Mouse (Mus musculus): ENCODE data around the gene Apaf1.

The Apaf1 gene

DNA sequence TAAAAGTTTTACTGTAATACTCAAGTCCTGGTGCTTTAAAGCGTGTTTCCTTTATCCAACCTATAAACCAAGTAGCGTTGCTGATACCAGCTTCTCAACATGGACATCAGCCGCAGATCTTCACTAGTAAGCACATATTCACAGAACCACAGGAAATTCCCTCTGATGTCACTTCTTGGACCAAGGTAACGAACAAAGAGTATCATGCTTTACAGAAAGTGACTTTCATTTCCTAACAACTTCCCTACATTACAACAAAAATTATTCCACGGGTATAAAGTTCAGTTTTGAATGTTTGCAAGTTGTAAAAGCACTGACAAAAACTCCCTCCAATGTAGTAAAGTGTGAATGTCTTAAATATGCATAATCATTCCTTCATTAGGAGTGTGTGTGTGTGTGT lies 2.0 kb downstream of the Apaf1 start:
- no peak for DNase-seq

DNA sequence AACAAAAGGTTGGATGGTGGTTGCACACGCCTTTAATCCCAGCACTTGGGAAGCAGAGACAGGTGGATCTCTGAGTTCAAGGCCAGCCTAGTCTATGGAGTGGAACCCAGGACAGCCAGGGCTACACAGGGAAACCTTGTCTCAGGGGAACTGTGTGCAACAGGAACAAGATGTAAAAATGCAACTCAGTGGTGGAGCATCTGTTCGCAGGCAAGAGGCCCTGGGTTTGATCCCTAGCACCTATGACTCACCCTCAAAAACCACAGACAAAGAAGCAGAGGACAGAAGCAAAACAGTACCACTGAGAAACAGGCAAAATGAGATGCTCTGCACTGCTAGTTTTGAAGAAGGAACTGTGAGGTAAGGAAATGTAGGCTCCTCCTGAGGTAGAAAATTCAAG lies 5.9 kb downstream of the Apaf1 start:
- DNase-seq, result no peak

DNA sequence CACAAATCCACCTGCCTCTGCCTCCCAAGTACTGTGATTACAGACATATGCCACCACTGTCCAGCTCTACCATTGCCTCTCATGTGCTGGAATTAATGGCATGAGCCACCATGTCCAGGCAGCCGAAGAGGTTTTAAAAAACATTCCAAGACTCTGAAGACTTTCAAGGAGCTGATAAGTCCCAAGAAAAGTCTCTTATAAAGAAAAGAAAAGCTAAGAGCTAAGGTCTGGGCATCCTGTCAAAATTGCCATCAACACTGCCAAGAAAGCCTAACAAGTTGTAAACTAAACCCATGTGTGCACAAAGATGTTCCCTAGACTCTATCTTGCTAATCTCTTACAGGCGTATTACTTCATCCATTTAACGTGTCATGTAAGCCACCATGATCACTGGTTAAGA lies 9.2 kb downstream of the Apaf1 start:
- no peak for DNase-seq

DNA sequence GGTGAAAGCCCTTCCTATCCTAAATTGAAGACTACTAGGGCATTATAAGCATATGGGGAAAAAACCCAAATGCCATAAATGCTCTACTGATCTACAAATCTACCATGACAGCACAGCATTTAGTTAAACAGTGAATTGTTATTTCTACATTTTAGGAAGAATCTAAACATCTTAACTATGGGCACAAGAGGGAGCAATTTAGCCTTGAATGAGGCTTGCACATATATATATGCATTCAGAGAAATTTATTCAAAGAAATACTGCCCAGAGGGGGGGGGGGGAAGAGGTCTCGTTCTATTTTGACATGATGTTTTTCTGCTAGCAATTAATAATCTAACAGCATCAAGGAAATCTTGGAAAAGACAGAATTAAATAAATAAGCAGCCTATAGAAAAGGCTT lies 10.8 kb downstream of the Apaf1 start:
- DNase-seq, result peak; percentile 19

DNA sequence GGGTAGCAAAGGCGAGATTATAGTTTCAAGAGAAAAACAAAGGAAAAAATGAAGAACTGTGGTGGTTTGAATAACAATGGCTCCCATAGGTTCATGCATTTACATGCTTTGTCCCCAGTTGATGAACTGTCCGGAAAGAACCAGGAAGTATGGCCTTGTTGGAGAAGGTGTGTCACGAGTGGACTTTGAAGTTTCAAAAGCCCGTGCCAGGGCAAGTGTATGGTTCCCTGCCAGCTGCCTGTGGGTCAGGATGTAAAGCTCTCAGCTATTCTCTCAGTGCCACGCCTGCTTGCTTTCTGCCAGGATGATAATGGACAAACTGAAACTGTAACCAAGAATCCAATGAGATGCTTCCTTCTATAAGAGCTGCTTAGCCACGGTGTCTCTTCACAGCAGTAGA lies 20.2 kb downstream of the Apaf1 start:
- no peak for DNase-seq

DNA sequence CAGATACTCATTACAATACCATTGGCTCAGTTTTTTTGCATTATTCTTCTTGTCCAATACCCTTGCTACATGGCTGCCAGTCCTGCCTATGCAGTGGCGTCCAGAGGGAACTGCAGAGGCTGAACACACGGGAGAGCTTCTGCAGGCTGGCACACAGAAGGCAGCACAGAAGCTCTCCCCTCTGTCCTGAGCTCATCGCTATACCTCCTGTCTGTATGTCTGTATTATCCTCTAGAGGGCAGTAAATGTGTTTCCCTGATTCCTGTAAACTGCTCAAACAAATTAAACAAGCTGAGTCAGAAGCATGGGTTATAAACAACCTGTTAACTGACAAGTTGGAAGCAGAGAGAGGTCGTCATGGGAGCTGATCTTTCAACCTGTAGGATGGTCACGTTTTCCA lies 21.8 kb downstream of the Apaf1 start:
- peak; percentile 20 for DNase-seq

DNA sequence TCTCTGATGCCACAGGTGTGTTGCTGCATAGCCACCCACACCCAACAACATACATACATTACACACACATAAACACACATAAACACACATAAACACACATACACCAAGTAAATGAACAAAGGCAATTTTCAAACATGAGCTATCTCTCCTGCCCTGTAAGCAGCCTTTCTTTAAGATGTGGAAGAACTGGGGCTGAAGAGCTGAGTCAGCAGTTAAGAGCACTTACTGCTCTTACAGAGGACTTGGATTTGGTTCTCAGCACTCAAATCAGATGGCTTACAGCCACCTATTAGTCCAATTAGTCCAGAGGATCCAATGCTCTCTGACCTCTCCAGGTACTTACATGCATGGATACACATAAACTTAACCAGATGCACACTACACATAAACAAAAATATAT lies 29.8 kb downstream of the Apaf1 start:
- no peak for DNase-seq

DNA sequence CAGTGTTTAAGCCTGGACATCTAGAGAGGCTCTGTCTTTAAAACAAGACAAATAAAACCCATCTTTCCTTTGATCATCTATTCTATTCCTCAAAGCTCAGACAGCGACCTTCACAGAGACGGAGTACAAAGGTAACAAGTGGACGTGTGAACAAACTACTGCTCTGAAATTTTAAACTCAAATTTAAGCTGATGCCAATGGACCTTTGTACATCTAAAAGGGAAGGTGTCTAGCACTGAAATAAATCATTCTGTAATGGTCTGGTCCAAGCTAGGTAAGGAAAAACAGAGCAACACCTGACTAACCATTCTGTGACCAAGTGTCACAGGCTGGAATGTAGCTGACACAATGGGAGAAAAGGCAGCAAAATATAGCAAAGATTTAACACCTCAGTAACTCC lies 31.4 kb downstream of the Apaf1 start:
- DNase-seq, result no peak

DNA sequence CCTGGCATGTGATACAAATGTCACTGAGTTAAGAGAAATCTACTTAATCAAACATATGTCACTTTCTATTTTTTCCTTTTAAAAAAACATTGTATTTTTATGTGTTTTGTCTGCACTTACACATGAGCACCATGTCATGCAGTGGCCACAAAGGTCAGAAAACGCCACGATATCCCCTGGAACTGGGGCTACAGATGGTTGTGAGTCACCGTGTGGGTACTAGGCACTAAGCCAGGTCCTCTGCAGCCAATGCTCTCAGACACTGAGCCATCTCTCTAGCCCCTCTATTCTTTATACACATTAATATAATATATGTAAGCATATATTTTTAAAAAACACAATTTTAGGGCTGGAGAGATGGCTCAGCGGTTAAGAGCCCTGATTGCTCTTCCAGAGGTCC lies 32.9 kb downstream of the Apaf1 start:
- DNase-seq, result no peak

DNA sequence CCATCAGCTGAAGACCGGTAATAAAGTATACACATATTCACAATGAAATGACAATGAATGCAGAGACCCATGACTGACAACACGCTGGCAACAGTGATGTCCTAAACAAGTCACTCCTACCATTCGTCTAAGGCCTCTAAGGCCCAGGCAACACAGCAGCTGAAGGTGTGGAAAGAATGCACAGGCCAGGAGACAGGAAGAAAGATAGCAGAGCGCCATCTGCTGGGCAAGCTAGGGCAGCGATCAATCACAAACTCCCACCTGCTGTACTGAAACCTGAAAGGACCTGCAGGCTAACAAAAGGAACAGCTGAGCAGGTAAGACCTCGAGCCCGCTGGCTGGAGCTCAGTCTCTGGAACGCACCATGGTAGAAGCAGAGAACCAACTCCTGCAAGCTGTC lies 48.6 kb downstream of the Apaf1 start:
- DNase-seq, result peak; percentile 72

DNA sequence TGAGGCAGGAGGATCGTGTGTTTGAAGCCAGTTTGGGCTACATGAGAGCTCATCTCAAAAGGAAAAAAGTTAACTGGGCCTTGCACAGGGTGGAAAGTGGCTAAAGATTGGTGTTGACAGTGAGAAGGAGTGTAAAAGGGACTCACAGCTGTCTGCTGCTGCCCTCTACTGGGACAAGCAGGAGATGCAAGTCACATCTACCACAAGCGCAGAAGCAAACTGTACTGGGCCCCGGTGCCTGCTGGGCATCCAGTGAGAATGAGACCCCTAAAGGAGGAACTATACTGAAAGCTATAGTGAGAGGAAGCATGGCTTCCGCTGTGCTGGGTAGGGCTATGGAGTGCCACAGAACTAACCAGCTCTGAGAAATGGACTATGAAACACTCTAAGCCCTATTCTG lies 50.2 kb downstream of the Apaf1 start:
- DNase-seq, result peak; percentile 78

DNA sequence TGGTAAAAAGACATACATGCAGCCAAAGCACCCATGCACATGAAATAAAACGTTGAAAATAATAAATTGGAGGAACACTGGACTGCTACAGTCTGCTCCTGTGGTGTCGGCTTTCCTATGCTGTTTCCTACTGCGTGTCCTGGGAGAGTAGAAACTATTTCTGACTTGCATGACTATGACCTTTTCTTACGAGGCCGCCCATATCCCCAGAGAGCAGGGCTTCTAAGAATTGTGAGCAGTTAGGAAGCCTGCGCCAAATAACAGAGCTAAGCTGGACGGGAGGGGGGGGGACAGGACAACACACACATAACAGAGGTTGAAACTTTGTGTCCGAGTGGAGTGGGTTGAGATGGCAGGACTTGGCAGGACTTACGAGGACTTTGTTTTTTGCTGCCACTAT lies 51.4 kb downstream of the Apaf1 start:
- DNase-seq, result no peak

DNA sequence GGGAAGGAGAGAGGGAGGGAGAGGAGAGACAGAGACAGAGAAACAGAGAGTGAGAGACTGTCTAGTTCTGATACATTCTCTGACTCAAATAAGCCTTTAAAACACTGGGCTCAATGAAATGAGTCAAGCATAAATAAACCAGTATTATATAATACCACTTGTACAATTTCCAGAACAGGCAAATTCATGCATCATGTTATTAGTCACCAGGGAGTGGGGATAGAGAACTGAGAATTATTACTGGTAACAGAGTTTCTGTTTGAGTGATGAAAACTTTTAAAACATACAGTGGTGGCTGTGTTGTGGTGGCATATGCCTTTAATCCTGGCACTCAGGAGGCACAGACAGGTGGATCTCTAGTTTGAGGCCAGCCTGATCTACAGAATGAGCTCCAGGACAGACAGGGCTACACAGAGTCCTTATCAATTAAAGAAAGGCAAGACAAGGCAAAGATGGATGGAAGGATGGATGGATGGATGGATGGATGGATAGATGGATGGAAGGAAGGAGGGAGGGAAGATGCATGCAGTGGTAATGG lies 53.5 kb downstream of the Apaf1 start:
- DNase-seq, result no peak

DNA sequence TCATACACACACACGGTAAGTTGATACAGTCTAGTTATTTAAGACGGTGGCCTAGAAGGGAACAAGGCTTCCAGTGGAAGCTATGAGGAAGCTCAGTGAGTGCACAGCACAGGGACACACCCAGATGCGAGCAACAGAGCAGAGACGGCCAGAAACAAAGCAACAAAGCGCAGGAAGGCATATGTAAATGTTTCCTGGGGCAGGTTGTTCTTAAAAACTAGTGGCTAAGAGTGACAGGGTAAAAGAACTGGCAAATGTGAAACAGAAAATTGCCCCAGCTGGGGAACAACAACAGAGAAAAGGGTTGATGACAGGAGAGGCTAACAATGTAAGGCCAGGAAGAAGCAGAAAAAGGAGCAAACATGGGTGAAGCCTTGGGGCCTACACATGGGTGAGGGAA lies 54.6 kb downstream of the Apaf1 start:
- no peak for DNase-seq

DNA sequence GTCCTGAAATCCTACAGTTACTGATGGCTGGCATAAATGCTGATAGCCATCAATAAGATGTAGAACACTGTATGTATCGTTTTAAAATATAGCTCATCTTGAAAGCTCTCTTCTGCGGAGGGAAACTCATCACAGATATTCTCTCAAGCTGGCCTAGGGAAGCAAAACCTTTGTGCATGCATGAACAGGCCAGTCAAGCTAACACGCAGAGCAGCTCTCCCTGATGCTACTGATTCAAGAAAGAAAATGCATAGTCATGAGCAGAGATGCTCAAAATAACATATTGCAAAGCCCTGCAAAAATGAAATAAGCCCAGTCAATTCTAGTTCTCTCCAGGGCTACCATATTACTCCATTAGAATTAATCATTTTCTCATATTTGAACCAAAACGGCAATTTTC lies 55.1 kb downstream of the Apaf1 start:
- no peak for DNase-seq

DNA sequence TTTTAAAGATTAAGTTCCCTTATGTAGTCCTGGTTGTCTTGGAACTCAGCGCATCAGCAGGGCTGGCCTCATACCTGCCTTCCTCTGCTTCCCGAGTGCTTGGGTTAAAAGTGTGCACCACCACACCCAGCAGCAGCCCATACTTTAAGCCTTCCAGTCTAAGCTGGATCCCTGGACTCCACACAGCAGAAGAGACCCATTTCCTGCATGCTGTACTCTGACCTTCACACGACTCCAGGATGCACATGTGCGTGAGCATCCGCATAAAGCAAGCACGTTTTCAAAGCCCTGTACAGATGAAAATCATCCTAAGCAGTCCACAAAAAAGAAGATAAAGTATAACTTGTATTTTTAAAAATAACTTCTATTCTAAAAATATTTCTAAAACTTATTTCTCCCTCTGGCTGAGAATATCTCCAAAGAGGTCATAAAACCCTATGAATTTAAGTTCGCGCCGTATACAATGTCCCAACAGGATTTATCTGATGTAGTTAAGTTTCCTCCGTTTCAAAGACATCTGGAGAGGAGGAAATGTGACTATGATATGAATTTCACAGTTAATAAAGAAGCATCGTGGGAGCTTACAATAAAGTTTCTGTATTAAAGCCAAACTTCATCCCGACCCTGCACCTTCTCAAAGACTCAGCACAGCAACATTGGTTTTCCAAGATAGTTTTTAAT lies 76.6 kb downstream of the Apaf1 start:
- no peak for DNase-seq

DNA sequence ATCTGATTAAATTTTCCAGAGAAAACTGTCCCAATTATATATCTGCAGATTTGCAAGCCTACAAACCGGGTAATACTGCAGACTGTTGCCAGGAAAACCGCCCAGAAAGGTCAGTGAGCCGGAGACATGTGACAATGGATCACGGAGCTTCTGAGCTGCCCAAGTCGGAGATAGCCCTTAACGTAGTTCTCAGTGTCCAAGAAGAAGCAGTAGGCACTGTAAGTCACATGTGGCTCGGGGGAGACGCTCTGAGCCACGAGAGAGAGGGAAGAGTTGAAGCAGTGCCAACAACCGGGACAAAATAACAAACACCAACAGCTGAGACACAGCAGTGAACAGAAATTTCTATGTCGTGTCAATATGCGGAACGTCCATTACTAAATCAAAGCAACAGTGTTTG lies 81.1 kb downstream of the Apaf1 start:
- no peak for DNase-seq

DNA sequence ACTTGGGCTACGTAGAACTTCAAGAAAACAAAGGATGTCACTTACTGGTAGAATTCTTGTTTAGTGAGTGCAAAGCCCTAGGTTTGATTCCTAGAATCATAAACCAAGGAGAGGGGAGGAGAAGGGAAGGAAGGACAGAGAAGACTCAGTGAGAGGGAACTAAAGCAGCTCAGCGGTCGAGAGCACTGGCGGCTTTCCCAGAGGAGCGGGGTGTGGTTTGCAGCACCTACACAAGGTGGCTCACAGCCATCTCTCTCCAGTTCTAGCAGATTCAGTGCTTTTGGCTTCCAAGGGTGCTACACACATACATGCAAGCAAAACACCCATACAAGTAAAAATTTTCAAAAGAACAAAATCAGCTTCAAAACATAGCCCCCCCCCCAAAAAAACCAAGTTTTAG lies 82.7 kb downstream of the Apaf1 start:
- no peak for DNase-seq

DNA sequence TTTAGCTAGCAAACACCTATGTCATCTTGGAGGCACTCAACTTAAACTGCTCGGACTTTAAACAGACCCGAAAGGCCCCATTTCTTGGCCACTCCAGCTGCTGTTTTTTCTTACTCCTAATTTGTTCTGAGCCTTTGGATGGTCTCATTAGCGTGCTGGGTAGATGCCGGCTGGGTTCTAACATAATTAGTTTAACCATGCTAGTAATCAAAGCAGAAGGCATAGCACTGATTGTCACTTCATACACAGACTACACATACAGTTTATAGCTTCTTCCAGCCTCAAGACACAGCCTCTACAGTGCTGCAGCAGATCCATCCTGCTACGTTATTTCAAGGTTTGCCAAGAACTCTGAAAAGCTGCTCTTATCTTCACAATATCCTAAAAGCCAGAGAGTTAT lies 88.7 kb downstream of the Apaf1 start:
- no peak for DNase-seq

DNA sequence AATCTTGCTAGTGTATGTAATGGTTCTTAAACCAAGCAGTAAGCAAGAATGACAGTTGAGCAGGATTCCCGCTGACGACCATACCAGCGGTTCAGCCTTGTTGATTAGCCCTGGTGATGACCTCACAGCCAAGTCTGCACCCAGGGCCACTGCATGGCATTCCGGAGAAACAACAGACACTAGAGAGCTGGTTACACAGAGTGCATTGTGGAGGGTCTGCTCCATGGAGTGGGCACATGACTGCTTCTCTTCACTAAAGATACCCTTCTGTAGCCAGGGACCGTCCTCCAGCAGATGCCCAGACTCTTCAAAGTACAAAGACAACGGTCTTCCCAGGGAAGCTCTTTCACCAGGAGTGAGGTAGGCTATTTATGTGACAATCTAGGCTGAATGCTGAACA lies 90.3 kb downstream of the Apaf1 start:
- DNase-seq, result no peak

DNA sequence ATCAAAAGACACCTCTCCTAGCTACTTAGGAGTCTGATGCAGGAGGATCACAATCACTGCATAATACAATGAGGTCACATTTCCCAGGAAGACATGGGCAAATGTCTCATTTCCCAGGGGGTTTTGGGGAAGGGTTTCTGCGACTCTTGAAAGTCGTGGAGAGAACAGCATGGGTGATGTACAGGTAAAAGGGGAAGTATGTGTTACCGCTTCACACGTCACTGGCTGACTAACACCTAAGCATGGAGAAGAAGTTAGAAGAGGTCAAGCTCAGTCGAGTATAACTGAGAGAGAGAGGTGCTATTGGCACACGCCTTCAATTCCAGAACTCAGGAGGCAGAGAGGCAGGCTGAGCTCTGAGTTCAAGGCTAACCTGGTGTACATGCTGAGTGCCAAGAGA lies 92.2 kb downstream of the Apaf1 start:
- no peak for DNase-seq

DNA sequence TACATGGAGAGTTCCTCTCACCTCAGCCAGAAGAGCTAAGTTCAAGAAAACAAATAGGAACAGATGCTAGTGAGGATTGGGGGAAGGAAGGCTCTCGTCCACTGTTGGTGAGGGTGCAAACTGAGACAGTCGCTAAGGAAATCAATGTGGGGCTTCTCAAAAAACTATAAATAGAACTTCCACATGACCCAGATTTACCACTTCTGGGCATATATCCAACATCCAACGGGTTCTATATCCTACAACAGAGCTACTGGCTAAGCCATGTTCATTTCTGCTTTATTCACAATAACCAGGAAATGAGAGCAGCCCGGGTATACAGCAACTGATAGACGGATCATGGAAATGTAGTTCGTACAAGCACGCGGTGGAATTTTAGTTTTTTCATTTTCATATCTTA lies 99.5 kb downstream of the Apaf1 start:
- DNase-seq, result no peak

DNA sequence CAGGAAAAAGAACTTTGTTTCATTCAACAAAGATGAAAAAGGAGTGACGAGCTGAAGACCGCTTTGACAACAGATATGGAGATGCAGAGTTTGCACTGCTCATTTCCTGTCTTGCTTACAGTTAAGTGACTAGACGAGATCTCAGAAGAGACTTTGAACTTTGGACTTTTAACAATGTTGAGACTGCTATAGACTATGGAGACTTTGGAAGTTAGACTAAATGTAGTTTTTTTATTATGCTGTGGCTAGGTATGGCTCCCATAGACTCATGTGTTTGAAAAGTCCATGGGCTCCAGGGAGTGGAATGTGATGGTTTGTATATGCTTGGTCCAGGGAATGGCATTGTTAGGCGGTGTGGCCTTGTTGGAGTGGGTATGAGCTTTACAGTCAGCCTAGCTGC lies 100.8 kb downstream of the Apaf1 start:
- DNase-seq, result no peak

DNA sequence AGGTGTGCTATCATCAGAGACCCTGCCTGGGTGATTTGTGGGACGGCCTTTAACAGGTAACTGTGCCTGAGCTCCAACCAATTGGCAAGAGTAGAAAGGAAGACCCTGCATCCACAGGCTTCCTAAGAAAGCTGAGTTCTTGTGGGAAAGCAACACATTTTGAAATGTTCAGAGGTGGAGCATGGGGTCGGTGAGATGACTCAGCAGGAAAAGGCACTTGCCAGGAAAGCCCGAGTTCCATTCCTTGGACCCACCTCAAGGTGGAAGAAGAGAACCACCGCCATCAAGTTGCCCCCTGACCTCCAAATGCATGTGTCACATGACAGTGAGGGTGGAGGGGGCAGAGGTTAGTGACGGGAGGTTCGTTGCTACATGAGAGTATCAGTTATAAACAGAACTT lies 108.1 kb downstream of the Apaf1 start:
- no peak for DNase-seq

DNA sequence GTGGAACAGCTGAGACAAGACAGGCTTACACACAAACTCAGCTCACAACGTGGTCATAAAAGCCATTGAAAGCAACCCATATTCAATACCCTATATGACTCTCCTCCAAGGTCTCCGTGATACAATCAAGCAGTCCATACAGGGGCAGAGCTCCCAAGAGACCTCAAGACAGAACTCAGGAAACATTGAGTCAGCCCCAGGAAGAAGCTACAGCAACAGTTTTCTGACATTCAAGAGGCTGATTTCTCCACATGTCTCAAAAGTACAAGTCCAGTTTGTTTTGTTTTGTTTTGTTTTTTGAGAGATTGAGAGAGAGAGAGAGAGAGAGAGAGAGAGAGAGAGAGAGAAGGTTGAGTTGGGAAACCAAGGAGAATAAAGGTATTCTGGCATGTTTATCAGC lies 108.5 kb downstream of the Apaf1 start:
- DNase-seq, result no peak

DNA sequence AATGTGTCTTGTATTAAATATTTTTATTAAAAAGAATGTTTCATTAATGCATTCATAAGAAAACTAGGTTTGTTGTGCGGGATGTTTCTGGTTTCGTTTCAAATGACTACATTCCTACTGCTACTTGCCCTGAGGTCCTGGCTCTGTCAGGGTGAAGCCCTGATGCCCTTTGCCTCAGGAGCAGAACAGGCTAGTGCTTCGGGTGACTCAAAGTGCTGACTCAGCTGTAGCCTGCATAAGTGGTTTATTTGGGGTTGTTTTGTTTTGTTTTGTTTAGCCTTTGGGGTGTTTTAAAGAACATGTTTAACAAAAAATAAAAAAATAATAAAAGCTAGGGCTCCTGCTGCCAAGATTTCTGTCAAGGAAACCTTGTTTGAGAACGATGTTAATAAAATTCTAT lies 112.0 kb downstream of the Apaf1 start:
- DNase-seq, result peak; percentile 40

Measured in embryo, embryonic 11 days (tissue).